Mouse (Mus musculus) embryonic facial prominence, embryonic 12.5 days (tissue): ENCODE measurements around the gene Spsb3. TPM values are rescaled to one million over a fixed set of nuclear protein-coding genes. Genes with fewer than 3 reads are reported as not detected.

ENCODE experiments used
- ATAC-seq: fragments of 200-750 bp; cut with Nextera tagmentation; 2 replicates; pipeline ENCODE4 v1.8.0; 2017; ENCODE audit not compliant: insufficient number of reproducible peaks, insufficient read depth, low FRiP score, low TSS enrichment
- H3K27ac ChIP-seq: fragments of 300-500 bp; sonication (generic); 2 replicates; pipeline ENCODE4 v1.5.1; 2016; ENCODE audit warnings: mild to moderate bottlenecking
- H3K27me3 ChIP-seq: fragments of 300-500 bp; sonication (generic); 2 replicates; pipeline ENCODE4 v1.6.1; 2016; ENCODE audit warnings: mild to moderate bottlenecking, moderate library complexity
- H3K36me3 ChIP-seq: fragments of 300-500 bp; sonication (generic); 2 replicates; pipeline ENCODE4 v1.6.1; 2016; ENCODE audit warnings: mild to moderate bottlenecking
- H3K4me1 ChIP-seq: fragments of 300-500 bp; sonication (generic); 2 replicates; pipeline ENCODE4 v1.6.1; 2016
- H3K4me2 ChIP-seq: fragments of 300-500 bp; sonication (generic); replicated peaks from 2 replicates; pipeline ENCODE4 v1.6.1; 2016; ENCODE audit warnings: mild to moderate bottlenecking, moderate library complexity
- H3K4me3 ChIP-seq: fragments of 300-500 bp; sonication (generic); 2 replicates; pipeline ENCODE4 v1.5.1; 2016; ENCODE audit warnings: mild to moderate bottlenecking
- H3K9ac ChIP-seq: fragments of 300-500 bp; sonication (generic); 2 replicates; pipeline ENCODE4 v1.6.1; 2016; ENCODE audit warnings: mild to moderate bottlenecking, moderate library complexity
- H3K9me3 ChIP-seq: fragments of 300-500 bp; sonication (generic); 2 replicates; pipeline ENCODE4 v1.6.1; 2016; ENCODE audit warnings: mild to moderate bottlenecking, moderate library complexity
- WGBS: fragments of 180-500 bp; shearing (Covaris S2); methylation state at CpG from one replicate; pipeline ENCODE4 v1.1.7; 2016; 5-methylcytosine and 5-hydroxymethylcytosine counted together
- polyA plus RNA-seq: library from polyadenylated mRNA; unstranded; fragments of >200 nt; fragmentation: Nextera tagmentation; extraction: Ambion mirVana; gene quantifications from 2 replicates; pipeline ENCODE4 v1.2.1, GENCODE M21; 2016

The Spsb3 gene
- polyA plus RNA-seq, 1 experiment from 2014 or later = 43.3 TPM

- no peak for ATAC-seq
- WGBS = 80% methylated on average over 4 of the region's 4 CpGs
- H3K36me3 ChIP-seq = peaks cover 5% of the 10 kb centered on the region; the same call in 1 of the 2 replicates
- peaks cover 15% of the 10 kb centered on the region for H3K4me1 ChIP-seq
- H3K4me2 ChIP-seq = peak overlapping the region; percentile 77
- H3K9me3 ChIP-seq = no peaks in the 10 kb centered on the region
- no peak overlapping the region for H3K27ac ChIP-seq
- H3K27me3 ChIP-seq = no peaks in the 10 kb centered on the region
- H3K9ac ChIP-seq = peak overlapping the region; percentile 90
- peak overlapping the region; percentile 98 for H3K4me3 ChIP-seq
Observed at GRCm38 (mm10) chr17:24934926-24935325, 48.5 kb downstream of the Spsb3 start.

DNA sequence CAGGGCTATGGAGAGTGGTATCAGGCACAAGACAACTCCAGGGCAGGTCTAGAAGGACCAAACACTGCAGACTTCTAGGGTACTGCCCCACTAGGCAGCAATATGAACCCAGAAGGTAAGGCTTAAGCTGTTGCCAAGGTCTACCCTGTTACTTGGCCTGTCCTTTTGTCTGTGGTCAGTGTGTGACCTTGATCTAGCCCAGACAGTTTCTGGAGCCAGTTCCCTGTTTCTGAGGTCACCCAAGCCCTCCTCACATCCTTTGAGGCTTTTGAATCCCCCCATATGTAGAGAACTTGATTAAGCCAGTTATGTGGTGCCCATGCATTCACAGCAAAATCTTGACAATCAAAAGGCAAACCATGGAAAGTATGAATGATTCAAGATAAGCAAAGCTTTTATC, 49.2 kb downstream of the Spsb3 start:
- no peak for ATAC-seq
- H3K4me1 ChIP-seq = peaks cover 15% of the 10 kb centered on the region

GRCm38 (mm10) chr17:24936259-24937237, 50.1 kb downstream of the Spsb3 start, which contains the start of gene Mapk8ip3:
Gene Mapk8ip3 (minus strand): TSS chr17:24936977.
- Histone ChIP-seq H3K4me1 (peaks cover 15% of the 10 kb centered on the region), H3K27ac (peak within 1 kb of the TSS; percentile 81), H3K36me3 (no peaks in the 10 kb centered on the region), H3K27me3 (no peaks in the 10 kb centered on the region), H3K4me2 (peak within 1 kb of the TSS; percentile 77), H3K9ac (peak within 1 kb of the TSS; percentile 90), H3K9me3 (no peaks in the 10 kb centered on the region), H3K4me3 (peak within 1 kb of the TSS; percentile 98)
- peak; percentile 97 for ATAC-seq
- WGBS = under 1% methylated on average over 78 of the region's 78 CpGs

More for the DNA sequence above, 49.2 kb downstream of the Spsb3 start:
- Histone ChIP-seq H3K27me3 (no peaks in the 10 kb centered on the region), H3K27ac (no peak overlapping the region), H3K9me3 (no peaks in the 10 kb centered on the region), H3K9ac (peak overlapping the region; percentile 90), H3K4me3 (peak overlapping the region; percentile 98), H3K36me3 (peaks cover 5% of the 10 kb centered on the region; the same call in 1 of the 2 replicates), H3K4me2 (peak overlapping the region; percentile 77)

- 50% methylated on average over 6 of the region's 6 CpGs for WGBS
- H3K4me1 ChIP-seq = peaks cover 15% of the 10 kb centered on the region
- H3K4me3 ChIP-seq = peak overlapping the region; percentile 98
- peak overlapping the region; percentile 81 for H3K27ac ChIP-seq
- no peaks in the 10 kb centered on the region for H3K36me3 ChIP-seq
- no peaks in the 10 kb centered on the region for H3K9me3 ChIP-seq
- no peaks in the 10 kb centered on the region for H3K27me3 ChIP-seq
- H3K4me2 ChIP-seq = peak overlapping the region; percentile 77
- peak overlapping the region; percentile 90 for H3K9ac ChIP-seq
- no peak; the same call in 1 of the 2 replicates for ATAC-seq
Observed at GRCm38 (mm10) chr17:24937266-24937665, 50.8 kb downstream of the Spsb3 start.

Other genes with a start within 250 kb of the Spsb3 start
- gene Slc9a3r2, start 236.3 kb upstream of the Spsb3 start, polyA plus RNA-seq = 59.6 and 60.6 TPM in 2 replicates
- gene Npw, start 228.2 kb upstream of the Spsb3 start, polyA plus RNA-seq = 0.35 and 0.76 TPM in 2 replicates
- gene Zfp598, start 217.0 kb upstream of the Spsb3 start, polyA plus RNA-seq = 23.5 and 25.4 TPM in 2 replicates
- 8.4 and 10.5 TPM in 2 replicates for gene Syngr3, start 196.7 kb upstream of the Spsb3 start, polyA plus RNA-seq
- gene Gfer, start 190.5 kb upstream of the Spsb3 start, polyA plus RNA-seq = 47.9 and 48.0 TPM in 2 replicates
- gene Noxo1, start 190.4 kb upstream of the Spsb3 start, polyA plus RNA-seq = 3.0 and 5.5 TPM in 2 replicates
- gene Tbl3, start 179.0 kb upstream of the Spsb3 start, polyA plus RNA-seq = 93.9 and 94.2 TPM in 2 replicates
- 0.22 TPM in 1 of 2 replicates, not detected in the other for gene Rnf151, start 168.6 kb upstream of the Spsb3 start, polyA plus RNA-seq
- 1,116 and 1,117 TPM in 2 replicates for gene Rps2, start 168.5 kb upstream of the Spsb3 start, polyA plus RNA-seq
- 209 and 223 TPM in 2 replicates for gene Ndufb10, start 162.2 kb upstream of the Spsb3 start, polyA plus RNA-seq
- gene Rpl3l, start 158.8 kb upstream of the Spsb3 start, polyA plus RNA-seq = not detected in 2 replicates
- 23.6 and 25.6 TPM in 2 replicates for gene Msrb1, start 150.0 kb upstream of the Spsb3 start, polyA plus RNA-seq
- 9.2 and 10.7 TPM in 2 replicates for gene Hs3st6, start 133.7 kb upstream of the Spsb3 start, polyA plus RNA-seq
- not detected in 2 replicates for gene Meiob, start 82.4 kb upstream of the Spsb3 start, polyA plus RNA-seq
- 24.2 and 26.1 TPM in 2 replicates for gene Hagh, start 46.5 kb upstream of the Spsb3 start, polyA plus RNA-seq
- 21.3 and 23.2 TPM in 2 replicates for gene Fahd1, start 36.3 kb upstream of the Spsb3 start, polyA plus RNA-seq
- 0.22 and 0.28 TPM in 2 replicates for gene Igfals, start 20.6 kb upstream of the Spsb3 start, polyA plus RNA-seq
- 49.7 and 53.6 TPM in 2 replicates for gene Nubp2, start 294 bp upstream of the Spsb3 start, polyA plus RNA-seq
- gene Eme2, start 8.4 kb downstream of the Spsb3 start, polyA plus RNA-seq = 38.7 and 42.4 TPM in 2 replicates
- 99.6 and 107 TPM in 2 replicates for gene Mrps34, start 8.5 kb downstream of the Spsb3 start, polyA plus RNA-seq
- gene Nme3, start 9.9 kb downstream of the Spsb3 start, polyA plus RNA-seq = 44.8 and 46.1 TPM in 2 replicates
- 55.8 and 59.5 TPM in 2 replicates for gene Mapk8ip3, start 50.3 kb downstream of the Spsb3 start, polyA plus RNA-seq
- gene Jpt2, start 74.0 kb downstream of the Spsb3 start, polyA plus RNA-seq = 270 and 277 TPM in 2 replicates
- gene Cramp1l, start 129.1 kb downstream of the Spsb3 start, polyA plus RNA-seq = 10.5 and 12.0 TPM in 2 replicates
- gene Ift140, start 129.4 kb downstream of the Spsb3 start, polyA plus RNA-seq = 29.0 and 29.8 TPM in 2 replicates
- gene Tmem204, start 196.9 kb downstream of the Spsb3 start, polyA plus RNA-seq = 13.2 and 15.5 TPM in 2 replicates
- gene Telo2, start 229.3 kb downstream of the Spsb3 start, polyA plus RNA-seq = 49.1 and 51.0 TPM in 2 replicates
- 0.48 and 0.88 TPM in 2 replicates for gene Ptx4, start 234.1 kb downstream of the Spsb3 start, polyA plus RNA-seq
- 27.1 and 27.4 TPM in 2 replicates for gene Clcn7, start 246.7 kb downstream of the Spsb3 start, polyA plus RNA-seq